Mouse (Mus musculus): Measurements from ENCODE around the gene Mtif2.
"Not testable (repeated sequence)": the region's sequence is repeated elsewhere in the genome, so short reads cannot be mapped to it uniquely, and the experiment has no call there.

Mtif2 gene

GRCm38 (mm10) chr11:29525988-29526794, at the start of gene Mtif2:
Mtif2 (plus strand) TSS chr11:29526408.
- DNase-seq (ENCODE audit: low spot score in 2 of 2), result peak; percentile 62 to 77

GRCm38 (mm10) chr11:29493135-29493534, 33.1 kb upstream of the Mtif2 start:
- DNase-seq (ENCODE audit: low spot score in 2 of 2), result no peak

- no peak for DNase-seq (ENCODE audit: low spot score in 2 of 2)
Measured at GRCm38 (mm10) chr11:29496962-29497361, 29.2 kb upstream of the Mtif2 start.

- DNase-seq (ENCODE audit: low spot score in 2 of 2), result no peak
Measured at GRCm38 (mm10) chr11:29503948-29504893, 22.0 kb upstream of the Mtif2 start.

GRCm38 (mm10) chr11:29504899-29505625, 21.1 kb upstream of the Mtif2 start:
- DNase-seq (ENCODE audit: low spot score in 2 of 2), result no peak

- DNase-seq (ENCODE audit: low spot score in 2 of 2), result no peak
Measured at GRCm38 (mm10) chr11:29509421-29509820, 16.8 kb upstream of the Mtif2 start.

GRCm38 (mm10) chr11:29512818-29513535, 13.2 kb upstream of the Mtif2 start:
- no peak for DNase-seq (ENCODE audit: low spot score in 2 of 2)

- DNase-seq (ENCODE audit: low spot score in 2 of 2), result no peak
Measured at GRCm38 (mm10) chr11:29514325-29514681, 11.9 kb upstream of the Mtif2 start.

- peak; percentile 80 to 86 for DNase-seq (ENCODE audit: low spot score in 2 of 2)
Measured at GRCm38 (mm10) chr11:29514682-29515412, 11.4 kb upstream of the Mtif2 start, which contains the start of gene Prorsd1. Prorsd1 (minus strand) TSS chr11:29515033.

GRCm38 (mm10) chr11:29538201-29538600, 12.0 kb downstream of the Mtif2 start:
- no peak for DNase-seq (ENCODE audit: low spot score in 2 of 2)

- DNase-seq (ENCODE audit: low spot score in 2 of 2), result no peak
Measured at GRCm38 (mm10) chr11:29544225-29544945, 18.2 kb downstream of the Mtif2 start.

GRCm38 (mm10) chr11:29545150-29545752, 19.0 kb downstream of the Mtif2 start:
- DNase-seq (ENCODE audit: low spot score in 2 of 2), result not testable (repeated sequence)

GRCm38 (mm10) chr11:29546297-29546696, 20.1 kb downstream of the Mtif2 start:
- not testable (repeated sequence) for DNase-seq (ENCODE audit: low spot score in 2 of 2)

GRCm38 (mm10) chr11:29546762-29547161, 20.6 kb downstream of the Mtif2 start:
- no peak for DNase-seq (ENCODE audit: low spot score in 2 of 2)

GRCm38 (mm10) chr11:29547249-29547751, 21.1 kb downstream of the Mtif2 start:
- DNase-seq (ENCODE audit: low spot score in 2 of 2), result no peak

- peak; percentile 87 to 94 for DNase-seq (ENCODE audit: low spot score in 2 of 2)
Measured at GRCm38 (mm10) chr11:29547752-29548503, 21.7 kb downstream of the Mtif2 start, which contains the start of the genes Clhc1 and Rps27a. Clhc1 (plus strand) TSS chr11:29547950. Rps27a (minus strand) TSS chr11:29548109.

- DNase-seq (ENCODE audit: low spot score in 2 of 2), result no peak
Measured at GRCm38 (mm10) chr11:29548504-29549424, 22.6 kb downstream of the Mtif2 start.
